Mouse (Mus musculus) embryonic facial prominence, embryonic 12.5 days (tissue): ENCODE results near the gene Enam. TPM values are rescaled to one million over a fixed set of nuclear protein-coding genes. Genes with fewer than 3 reads are reported as not detected.

ENCODE experiments used
- ATAC-seq: fragments of 200-750 bp; cut with Nextera tagmentation; 2 replicates; pipeline ENCODE4 v1.8.0; 2017; ENCODE audit not compliant: insufficient number of reproducible peaks, insufficient read depth, low FRiP score, low TSS enrichment
- H3K27ac ChIP-seq: fragments of 300-500 bp; sonication (generic); 2 replicates; pipeline ENCODE4 v1.5.1; 2016; ENCODE audit warnings: mild to moderate bottlenecking
- H3K27me3 ChIP-seq: fragments of 300-500 bp; sonication (generic); 2 replicates; pipeline ENCODE4 v1.6.1; 2016; ENCODE audit warnings: mild to moderate bottlenecking, moderate library complexity
- H3K36me3 ChIP-seq: fragments of 300-500 bp; sonication (generic); 2 replicates; pipeline ENCODE4 v1.6.1; 2016; ENCODE audit warnings: mild to moderate bottlenecking
- H3K4me1 ChIP-seq: fragments of 300-500 bp; sonication (generic); 2 replicates; pipeline ENCODE4 v1.6.1; 2016
- H3K4me2 ChIP-seq: fragments of 300-500 bp; sonication (generic); replicated peaks from 2 replicates; pipeline ENCODE4 v1.6.1; 2016; ENCODE audit warnings: mild to moderate bottlenecking, moderate library complexity
- H3K4me3 ChIP-seq: fragments of 300-500 bp; sonication (generic); 2 replicates; pipeline ENCODE4 v1.5.1; 2016; ENCODE audit warnings: mild to moderate bottlenecking
- H3K9ac ChIP-seq: fragments of 300-500 bp; sonication (generic); 2 replicates; pipeline ENCODE4 v1.6.1; 2016; ENCODE audit warnings: mild to moderate bottlenecking, moderate library complexity
- H3K9me3 ChIP-seq: fragments of 300-500 bp; sonication (generic); 2 replicates; pipeline ENCODE4 v1.6.1; 2016; ENCODE audit warnings: mild to moderate bottlenecking, moderate library complexity
- WGBS: fragments of 180-500 bp; shearing (Covaris S2); methylation state at CpG from one replicate; pipeline ENCODE4 v1.1.7; 2016; 5-methylcytosine and 5-hydroxymethylcytosine counted together
- polyA plus RNA-seq: library from polyadenylated mRNA; unstranded; fragments of >200 nt; fragmentation: Nextera tagmentation; extraction: Ambion mirVana; gene quantifications from 2 replicates; pipeline ENCODE4 v1.2.1, GENCODE M21; 2016

Enam gene
- polyA plus RNA-seq, result 0.04 TPM in 1 of 2 replicates, not detected in the other

- ATAC-seq, result no peak
- Histone ChIP-seq H3K27me3 (no peaks in the 10 kb centered on the region), H3K9me3 (no peaks in the 10 kb centered on the region), H3K27ac (no peak within 1 kb of the TSS), H3K4me2 (no peak within 1 kb of the TSS), H3K36me3 (no peaks in the 10 kb centered on the region), H3K4me3 (no peak within 1 kb of the TSS), H3K9ac (no peak within 1 kb of the TSS), H3K4me1 (no peaks in the 10 kb centered on the region)
Observed at GRCm38 (mm10) chr5:88487675-88488074, at the start of gene Enam. Gene Enam (plus strand): TSS chr5:88487975.

GRCm38 (mm10) chr5:88455691-88456090 is 32.1 kb upstream of the Enam start, which contains the start of gene Ambn:
Gene Ambn (plus strand): TSS chr5:88455991.
- no peaks in the 10 kb centered on the region for H3K9me3 ChIP-seq
- no peak within 1 kb of the TSS for H3K4me2 ChIP-seq
- H3K27me3 ChIP-seq, result no peaks in the 10 kb centered on the region
- H3K9ac ChIP-seq, result no peak within 1 kb of the TSS
- no peaks in the 10 kb centered on the region for H3K4me1 ChIP-seq
- H3K36me3 ChIP-seq, result no peaks in the 10 kb centered on the region
- H3K27ac ChIP-seq, result no peak within 1 kb of the TSS
- ATAC-seq, result no peak
- WGBS, result 67% methylated on average over 3 of the region's 3 CpGs
- no peak within 1 kb of the TSS for H3K4me3 ChIP-seq

- no peaks in the 10 kb centered on the region for H3K36me3 ChIP-seq
- WGBS, result 87% methylated on average over 2 of the region's 2 CpGs
- ATAC-seq, result no peak
Observed at GRCm38 (mm10) chr5:88467471-88467870, 20.3 kb upstream of the Enam start.

GRCm38 (mm10) chr5:88468807-88469704 is 18.7 kb upstream of the Enam start:
- no peak for ATAC-seq
- H3K9me3 ChIP-seq, result no peaks in the 10 kb centered on the region
- H3K4me2 ChIP-seq, result no peak overlapping the region
- no peaks in the 10 kb centered on the region for H3K36me3 ChIP-seq
- no peak overlapping the region for H3K27ac ChIP-seq
- no peak overlapping the region for H3K9ac ChIP-seq
- H3K4me1 ChIP-seq, result no peaks in the 10 kb centered on the region
- no peaks in the 10 kb centered on the region for H3K27me3 ChIP-seq
- no peak overlapping the region for H3K4me3 ChIP-seq
- WGBS, result 90% methylated on average over 4 of the region's 4 CpGs

More at GRCm38 (mm10) chr5:88467471-88467870, 20.3 kb upstream of the Enam start:
- no peaks in the 10 kb centered on the region for H3K27me3 ChIP-seq
- no peak overlapping the region for H3K9ac ChIP-seq
- H3K27ac ChIP-seq, result no peak overlapping the region
- H3K4me3 ChIP-seq, result no peak overlapping the region
- H3K9me3 ChIP-seq, result no peaks in the 10 kb centered on the region
- no peaks in the 10 kb centered on the region for H3K4me1 ChIP-seq
- no peak overlapping the region for H3K4me2 ChIP-seq

GRCm38 (mm10) chr5:88489004-88489403 is 1.2 kb downstream of the Enam start:
- Histone ChIP-seq H3K27ac (no peak overlapping the region), H3K9me3 (no peaks in the 10 kb centered on the region), H3K4me3 (no peak overlapping the region), H3K9ac (no peak overlapping the region), H3K27me3 (no peaks in the 10 kb centered on the region), H3K36me3 (no peaks in the 10 kb centered on the region), H3K4me2 (no peak overlapping the region), H3K4me1 (no peaks in the 10 kb centered on the region)
- whole genome bisulfite sequencing, result 69% methylated on average over 2 of the region's 2 CpGs
- ATAC-seq, result no peak

- Histone ChIP-seq H3K27me3 (no peaks in the 10 kb centered on the region), H3K4me2 (no peak overlapping the region), H3K4me3 (no peak overlapping the region), H3K36me3 (no peaks in the 10 kb centered on the region), H3K9ac (no peak overlapping the region), H3K27ac (no peak overlapping the region), H3K9me3 (no peaks in the 10 kb centered on the region), H3K4me1 (no peaks in the 10 kb centered on the region)
- ATAC-seq, result no peak
- WGBS, result 81% methylated on average over 5 of the region's 5 CpGs
Observed at GRCm38 (mm10) chr5:88491111-88491510, 3.3 kb downstream of the Enam start.

GRCm38 (mm10) chr5:88499781-88500180 is 12.0 kb downstream of the Enam start:
- WGBS, result 87% methylated on average over 3 of the region's 3 CpGs
- no peak for ATAC-seq
- no peaks in the 10 kb centered on the region for H3K27me3 ChIP-seq
- H3K4me3 ChIP-seq, result no peak overlapping the region
- H3K9ac ChIP-seq, result no peak overlapping the region
- H3K36me3 ChIP-seq, result no peaks in the 10 kb centered on the region
- no peak overlapping the region for H3K4me2 ChIP-seq
- no peak overlapping the region for H3K27ac ChIP-seq
- H3K9me3 ChIP-seq, result no peaks in the 10 kb centered on the region
- H3K4me1 ChIP-seq, result no peaks in the 10 kb centered on the region

- ATAC-seq, result no peak
- 44% methylated on average over 1 of the region's 1 CpGs for WGBS
- Histone ChIP-seq H3K36me3 (no peaks in the 10 kb centered on the region), H3K4me1 (no peaks in the 10 kb centered on the region), H3K4me2 (no peak overlapping the region), H3K4me3 (no peak overlapping the region), H3K9me3 (no peaks in the 10 kb centered on the region), H3K27ac (no peak overlapping the region), H3K9ac (no peak overlapping the region), H3K27me3 (no peaks in the 10 kb centered on the region)
Observed at GRCm38 (mm10) chr5:88508555-88508954, 20.8 kb downstream of the Enam start.

- Histone ChIP-seq H3K9ac (no peak overlapping the region), H3K4me2 (no peak overlapping the region), H3K27me3 (no peaks in the 10 kb centered on the region), H3K27ac (no peak overlapping the region), H3K4me1 (no peaks in the 10 kb centered on the region), H3K4me3 (no peak overlapping the region), H3K36me3 (no peaks in the 10 kb centered on the region), H3K9me3 (no peaks in the 10 kb centered on the region)
- 86% methylated on average over 1 of the region's 1 CpGs for WGBS
- no peak for ATAC-seq
Observed at GRCm38 (mm10) chr5:88508990-88509389, 21.2 kb downstream of the Enam start.

- Histone ChIP-seq H3K27ac (no peak overlapping the region), H3K9ac (no peak overlapping the region), H3K27me3 (no peaks in the 10 kb centered on the region), H3K4me2 (no peak overlapping the region), H3K36me3 (no peaks in the 10 kb centered on the region), H3K9me3 (no peaks in the 10 kb centered on the region), H3K4me3 (no peak overlapping the region), H3K4me1 (no peaks in the 10 kb centered on the region)
- ATAC-seq, result no peak
- 2% methylated on average over 2 of the region's 2 CpGs for WGBS
Observed at GRCm38 (mm10) chr5:88519232-88519631, 31.5 kb downstream of the Enam start.

GRCm38 (mm10) chr5:88527657-88528056 is 39.9 kb downstream of the Enam start, which contains the start of gene Jchain:
Gene Jchain (minus strand): TSS chr5:88527891.
- no peak for ATAC-seq
- no peaks in the 10 kb centered on the region for H3K36me3 ChIP-seq
- H3K4me3 ChIP-seq, result no peak within 1 kb of the TSS
- no peak within 1 kb of the TSS for H3K27ac ChIP-seq
- no peak within 1 kb of the TSS for H3K9ac ChIP-seq
- no peaks in the 10 kb centered on the region for H3K4me1 ChIP-seq
- no peaks in the 10 kb centered on the region for H3K27me3 ChIP-seq
- 86% methylated on average over 3 of the region's 3 CpGs for WGBS
- no peak within 1 kb of the TSS for H3K4me2 ChIP-seq
- H3K9me3 ChIP-seq, result no peaks in the 10 kb centered on the region

- no peaks in the 10 kb centered on the region for H3K36me3 ChIP-seq
- no peak overlapping the region for H3K4me3 ChIP-seq
- no peak for ATAC-seq
- H3K27me3 ChIP-seq, result no peaks in the 10 kb centered on the region
- H3K4me1 ChIP-seq, result no peaks in the 10 kb centered on the region
- no peaks in the 10 kb centered on the region for H3K9me3 ChIP-seq
- H3K4me2 ChIP-seq, result no peak overlapping the region
- WGBS, result 65% methylated on average over 1 of the region's 1 CpGs
- no peak overlapping the region for H3K27ac ChIP-seq
- no peak overlapping the region for H3K9ac ChIP-seq
Observed at GRCm38 (mm10) chr5:88530908-88531307, 43.1 kb downstream of the Enam start.
